Mouse (Mus musculus) monocyte, adult 2 months (primary cell): ENCODE results near the gene Hoxa2.

Experiments
- DNase-seq, 2 experiments: peaks; one replicate each; pipeline ENCODE4 v3.0.0; 2022; ENCODE audit warnings: low spot score in 2 of 2, low read depth in 1 of 2

The Hoxa2 gene

DNA sequence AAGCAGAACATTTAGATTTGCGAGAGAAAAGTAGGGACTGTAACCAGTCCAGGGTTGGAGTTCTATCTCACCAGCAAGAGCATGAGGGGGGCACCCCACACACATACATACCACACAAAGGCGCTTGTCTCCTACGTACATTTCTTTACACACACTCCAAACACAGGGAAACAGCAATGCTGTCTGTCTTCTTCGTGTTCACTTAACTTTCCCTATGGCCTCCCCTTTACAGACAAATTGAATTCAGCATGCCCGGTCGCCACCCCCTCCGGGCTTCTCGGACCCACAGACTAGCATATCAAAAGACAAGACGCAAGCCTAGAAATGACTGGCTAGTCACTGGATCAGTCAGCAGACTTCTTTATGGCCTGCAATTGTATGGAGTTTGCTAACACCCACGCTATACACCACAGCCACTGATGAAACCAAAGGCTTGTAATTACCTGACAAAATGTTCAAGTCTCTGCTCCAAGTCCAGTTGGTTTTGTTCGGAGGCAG is 15.6 kb upstream of the Hoxa2 start:
- DNase-seq = no peak

DNA sequence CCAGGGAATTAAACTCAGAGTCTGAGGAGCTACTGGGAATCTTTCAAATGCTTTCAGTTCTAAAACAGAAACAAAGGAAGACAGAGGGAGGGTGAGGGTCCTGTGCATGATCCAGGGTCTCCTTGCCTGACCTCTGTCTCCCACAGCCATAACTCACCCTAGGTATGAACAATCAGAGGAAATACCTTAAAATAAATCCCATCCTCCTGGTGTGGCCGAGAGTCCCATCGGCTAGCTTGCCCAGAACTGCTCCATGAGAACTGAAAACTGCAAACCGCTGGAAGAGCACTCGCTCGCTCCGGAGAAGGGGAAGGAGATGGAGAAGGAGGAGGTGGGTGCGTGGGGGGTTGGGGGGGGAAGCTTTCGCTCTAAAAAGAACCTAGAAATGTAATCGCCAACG is 15.1 kb upstream of the Hoxa2 start:
- no peak for DNase-seq

DNA sequence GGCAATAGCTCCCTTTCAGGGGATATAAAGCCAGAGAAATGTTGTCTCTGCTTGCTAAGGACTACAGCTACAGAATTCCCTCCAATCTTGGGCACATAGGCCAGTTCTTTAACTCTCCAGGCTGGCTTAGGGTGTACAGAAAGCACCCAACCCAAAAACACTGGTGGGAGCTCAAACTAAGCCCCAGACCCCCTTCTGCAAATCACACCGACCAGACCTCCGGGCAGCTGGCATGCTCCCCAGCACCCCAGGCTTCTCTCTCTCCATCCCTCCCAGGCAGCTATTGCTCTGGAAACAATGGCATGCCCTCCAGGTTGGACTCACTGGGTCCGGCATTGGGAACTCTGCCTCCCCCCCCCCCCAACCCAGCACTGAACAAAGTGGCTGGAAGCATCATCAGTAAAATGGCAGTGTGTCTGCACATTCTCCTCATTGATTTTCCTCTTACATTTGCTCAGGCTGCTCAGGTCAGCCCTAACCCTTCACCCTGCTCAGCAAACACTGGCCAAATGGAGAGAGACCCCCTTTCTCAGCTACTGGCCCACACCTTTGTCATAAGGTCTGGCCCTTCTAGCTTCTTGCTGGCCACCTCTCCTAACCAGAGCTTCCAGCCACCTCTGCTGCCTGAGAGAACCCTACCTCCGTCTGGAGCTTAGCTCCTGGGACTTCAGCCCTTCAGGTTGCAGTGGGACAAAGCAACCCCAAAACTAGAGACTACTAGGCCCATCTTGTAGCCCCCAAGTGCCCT is 14.5 kb upstream of the Hoxa2 start:
- no peak for DNase-seq

DNA sequence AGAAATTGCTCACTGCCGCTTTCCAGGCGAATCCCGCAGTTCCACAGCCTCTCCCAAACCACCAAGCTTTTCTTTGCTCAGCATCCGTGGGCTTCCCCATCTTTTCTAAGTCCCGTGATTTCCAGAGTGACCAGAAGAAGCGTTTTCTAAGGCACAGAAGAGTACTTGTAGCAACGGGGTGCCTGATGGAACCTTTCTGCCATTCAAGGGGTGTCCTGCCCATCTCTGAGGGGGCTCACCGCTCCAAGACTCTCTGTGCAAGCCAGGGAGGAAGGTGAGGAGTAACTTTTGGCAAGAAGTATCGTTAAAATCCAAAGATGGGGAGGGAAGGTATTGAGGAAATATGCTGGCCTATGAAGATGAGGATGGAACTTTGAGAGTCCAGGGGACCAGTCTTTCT is 13.2 kb upstream of the Hoxa2 start:
- DNase-seq = no peak

DNA sequence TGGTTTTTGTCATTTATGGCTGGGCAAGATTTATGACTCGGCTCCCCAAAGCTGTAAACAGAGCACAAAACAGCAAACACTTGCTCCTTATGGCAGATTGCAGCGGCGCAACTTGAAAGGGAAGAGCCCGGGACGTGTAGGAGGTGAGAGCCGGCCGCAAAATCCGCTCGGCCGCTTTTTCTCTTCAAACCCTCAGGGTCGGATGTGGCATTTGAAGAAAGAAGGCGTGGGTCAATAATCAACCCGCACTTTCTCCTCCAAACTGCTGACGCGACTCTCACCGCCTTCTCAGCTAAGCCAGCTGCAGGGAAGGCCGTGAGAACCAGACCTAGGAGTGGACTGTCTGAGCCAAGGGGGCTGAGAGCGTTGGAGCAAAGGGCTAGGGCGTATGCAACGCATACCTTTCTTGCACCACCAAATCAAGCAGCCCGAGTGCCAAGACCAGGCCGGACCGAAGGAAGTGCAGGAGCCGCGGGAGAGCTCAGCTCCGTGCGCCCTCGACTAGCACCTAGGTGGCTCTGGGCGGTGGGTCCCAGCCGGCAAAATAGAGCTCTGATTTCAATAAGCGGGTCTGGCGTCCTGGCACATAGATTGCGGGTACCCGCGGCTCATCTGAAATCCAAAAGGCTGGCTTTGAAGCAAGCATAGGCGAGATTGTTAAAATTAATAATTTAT is 12.6 kb upstream of the Hoxa2 start, which contains the start of gene 5730596B20Rik:
Gene 5730596B20Rik, plus strand, starts transcription at position 438 of the 675 bp plus-strand sequence.
- DNase-seq = no peak

DNA sequence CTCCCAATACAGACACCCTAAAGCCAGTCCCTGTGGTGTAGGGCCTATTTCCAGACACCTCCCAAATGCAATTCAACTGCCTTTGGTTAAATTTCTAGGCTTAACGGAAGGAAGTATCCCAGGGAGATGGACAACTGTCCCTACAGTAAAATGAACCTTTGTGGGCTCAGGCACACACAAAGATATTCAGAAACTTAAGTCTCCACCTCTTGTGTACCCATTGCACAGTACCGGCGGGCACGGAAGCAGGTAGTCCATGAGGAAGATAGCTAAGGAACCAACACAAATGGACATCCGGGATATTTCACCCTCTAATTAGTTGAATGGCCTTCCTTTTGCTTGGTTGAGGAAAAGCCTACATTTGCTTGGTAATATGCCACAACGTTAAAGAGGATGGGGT is 11.8 kb upstream of the Hoxa2 start:
- DNase-seq = no peak

DNA sequence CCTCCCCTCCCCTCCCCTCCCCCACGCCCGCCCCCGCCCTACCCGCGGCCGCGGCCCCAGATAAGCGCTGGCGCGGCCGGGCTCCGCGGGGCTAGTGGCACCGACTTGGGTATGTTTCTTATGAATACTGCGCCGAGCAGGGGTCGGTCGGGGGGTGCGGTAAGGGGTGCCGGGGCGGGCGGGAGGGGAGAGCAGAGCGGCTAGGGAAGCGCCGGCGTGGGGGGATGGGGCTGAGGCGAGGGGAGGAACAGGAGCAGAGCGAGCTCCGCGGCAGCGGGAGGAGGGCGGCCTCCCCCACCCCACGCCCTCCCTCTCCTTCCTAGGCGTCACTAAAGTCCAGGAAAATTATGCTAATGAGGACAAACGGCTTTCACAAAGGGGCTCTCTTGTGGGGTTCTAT is 11.2 kb upstream of the Hoxa2 start:
- no peak for DNase-seq

DNA sequence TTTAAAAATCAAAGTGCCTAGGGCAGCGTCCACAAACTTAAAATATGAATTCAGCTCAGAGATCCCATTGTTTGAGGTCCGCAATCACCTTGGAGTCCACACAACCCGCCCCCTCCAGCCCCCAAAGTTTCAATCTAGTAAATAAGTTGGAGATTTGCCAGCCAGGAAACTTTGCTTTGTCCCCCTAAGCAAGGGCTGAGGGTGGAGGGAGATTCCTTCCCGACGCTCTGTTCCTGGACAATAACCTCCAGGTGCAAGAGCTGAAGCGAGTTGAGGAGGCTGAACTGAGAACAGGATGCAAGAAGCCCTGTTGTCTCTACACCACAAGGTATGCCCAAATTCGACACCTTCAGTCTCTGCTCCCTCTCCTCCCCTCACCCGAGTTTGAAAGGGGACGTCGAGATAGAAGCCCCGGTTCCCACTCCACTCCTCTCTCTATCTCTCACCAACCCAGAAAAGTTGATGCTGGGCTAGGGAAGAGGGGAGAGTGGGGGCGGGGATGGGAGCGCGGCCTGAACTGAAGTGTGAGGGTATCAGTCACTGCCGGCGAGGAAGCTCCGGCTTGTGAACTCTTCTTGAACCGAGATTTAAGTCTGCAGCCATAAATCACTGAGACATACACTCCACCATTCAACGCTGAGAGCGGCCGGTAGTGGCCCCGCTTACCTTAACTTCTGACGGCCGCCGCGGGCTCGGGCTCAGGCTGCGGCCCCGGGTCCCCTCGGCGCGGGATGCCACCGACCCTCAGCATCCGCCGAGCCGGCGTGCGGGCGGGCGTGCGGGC is 10.5 kb upstream of the Hoxa2 start:
- DNase-seq = no peak

DNA sequence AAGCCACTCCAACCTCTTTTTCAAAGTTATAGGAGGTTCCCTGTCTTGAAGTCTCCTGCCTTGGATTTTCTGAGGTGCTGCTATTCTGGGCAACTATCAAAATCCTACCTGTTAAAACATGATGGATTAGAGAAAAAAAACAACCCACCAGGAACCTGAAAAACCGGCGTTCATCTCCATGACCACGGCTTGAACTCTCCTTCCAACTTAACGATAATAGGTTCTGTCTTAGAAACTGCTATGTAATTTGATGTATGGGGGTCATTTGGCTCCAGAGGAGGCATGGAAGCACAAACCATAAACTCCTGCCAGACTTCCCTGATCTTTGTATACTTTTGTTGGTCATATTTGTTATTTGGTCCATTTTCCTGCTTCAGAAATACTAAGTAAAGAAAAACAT is 9.0 kb upstream of the Hoxa2 start:
- no peak for DNase-seq

DNA sequence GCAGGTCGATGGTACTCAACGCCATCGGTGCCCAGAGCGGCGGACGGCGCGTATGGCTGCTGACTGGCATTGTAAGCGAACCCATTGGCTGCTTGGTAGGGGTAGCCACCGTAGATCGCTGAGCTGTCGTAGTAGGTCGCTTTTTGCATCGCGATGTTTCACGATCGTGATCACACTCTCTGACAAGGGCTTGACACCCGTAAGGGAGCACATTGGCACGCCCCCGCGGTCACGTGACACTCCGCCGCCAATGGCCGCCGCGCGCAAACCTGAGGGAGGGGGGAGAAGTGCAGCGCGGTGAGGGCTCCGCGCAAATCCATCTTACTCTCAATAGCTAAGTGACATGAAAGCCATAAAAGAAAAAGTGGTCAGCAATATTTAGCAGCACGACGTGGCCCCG is 7.9 kb upstream of the Hoxa2 start:
- no peak for DNase-seq

DNA sequence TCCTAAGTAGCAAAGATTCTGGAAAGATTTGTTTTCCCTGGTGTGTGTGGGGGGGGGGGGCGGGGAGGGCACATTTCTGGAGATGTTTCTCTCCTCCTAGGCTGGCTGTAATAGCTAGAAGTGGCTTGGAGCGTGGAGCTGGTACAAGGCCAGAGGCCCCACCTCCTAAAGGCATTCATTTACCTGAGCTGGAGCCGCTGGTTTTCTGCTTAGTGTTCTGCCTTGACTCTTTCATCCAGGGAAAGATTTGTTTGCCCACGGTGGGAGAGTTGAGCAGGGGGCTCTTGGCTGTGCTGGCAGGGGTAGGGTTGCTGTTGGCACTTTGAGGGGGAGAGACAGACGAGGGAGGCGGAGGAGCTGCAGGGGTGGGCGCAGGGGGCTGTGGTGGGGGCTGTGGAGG is 7.3 kb upstream of the Hoxa2 start:
- DNase-seq = no peak

DNA sequence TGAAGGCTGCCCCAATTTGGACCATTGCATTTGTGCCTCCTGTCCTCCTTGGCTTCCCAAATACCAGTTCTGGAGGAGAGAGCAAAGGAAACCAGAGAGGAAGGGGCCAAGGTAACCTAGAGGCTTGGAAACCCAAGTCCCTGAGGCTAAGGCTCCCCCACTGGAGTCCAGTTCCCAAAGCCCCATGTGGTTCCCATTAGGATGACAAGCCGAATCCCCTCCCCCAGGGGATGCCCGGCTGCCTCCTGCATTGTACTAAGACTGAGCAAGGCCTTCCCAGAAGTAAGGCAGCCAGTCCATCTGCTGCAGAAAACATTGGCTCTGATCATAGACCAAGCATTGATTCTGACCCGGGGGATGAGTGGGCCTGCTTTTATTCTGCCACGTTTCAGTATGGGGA is 6.7 kb upstream of the Hoxa2 start:
- DNase-seq = no peak

DNA sequence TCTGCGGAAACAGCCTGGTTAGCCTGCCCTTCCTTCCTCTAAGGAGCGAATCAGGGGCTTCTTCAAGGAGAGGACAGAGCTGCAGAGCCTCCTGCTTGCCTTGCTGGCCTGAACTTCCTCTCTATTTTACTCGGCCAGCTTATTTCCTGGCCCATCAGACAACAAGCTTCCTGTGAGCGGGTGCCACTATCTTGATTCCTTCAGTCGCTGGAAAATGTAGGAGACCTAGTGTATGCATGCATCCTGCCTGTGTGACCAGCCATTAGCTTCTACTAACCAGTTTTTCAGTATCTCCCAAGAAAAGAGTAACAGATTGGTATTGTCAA is 6.2 kb upstream of the Hoxa2 start:
- no peak for DNase-seq

DNA sequence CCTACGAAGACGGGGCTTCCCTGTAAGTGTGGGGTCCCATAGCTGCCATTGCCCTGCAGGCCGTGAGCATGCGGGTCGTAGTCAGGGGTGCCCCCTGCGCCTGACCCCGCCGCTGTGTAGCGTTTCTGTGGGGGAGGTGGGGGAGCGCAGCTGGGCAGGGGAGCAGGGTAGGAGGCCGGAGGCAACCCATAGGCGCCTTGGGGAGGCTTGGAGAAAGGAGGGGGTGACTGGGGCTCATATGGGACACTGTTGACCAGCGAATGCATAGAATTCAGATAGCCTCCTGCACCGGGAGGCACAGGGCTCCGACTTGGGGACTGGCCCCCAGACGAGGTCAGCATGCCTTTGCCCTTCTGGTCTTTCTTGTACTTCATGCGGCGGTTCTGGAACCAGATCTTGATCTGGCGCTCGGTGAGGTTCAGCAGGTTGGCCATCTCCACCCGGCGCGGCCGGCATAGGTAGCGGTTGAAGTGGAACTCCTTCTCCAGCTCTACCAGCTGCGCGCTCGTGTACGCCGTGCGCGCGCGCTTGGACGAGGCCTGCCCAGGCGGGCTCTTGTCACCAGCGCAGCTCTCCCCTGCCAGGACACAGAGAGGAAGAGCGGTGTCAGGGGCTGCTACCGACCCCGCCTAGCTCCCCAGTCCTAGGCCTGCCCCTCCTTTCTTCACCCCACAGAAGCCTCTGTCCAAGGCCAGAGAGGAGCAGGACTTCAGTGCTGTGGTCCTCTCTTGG is 5.7 kb upstream of the Hoxa2 start:
- DNase-seq = no peak

DNA sequence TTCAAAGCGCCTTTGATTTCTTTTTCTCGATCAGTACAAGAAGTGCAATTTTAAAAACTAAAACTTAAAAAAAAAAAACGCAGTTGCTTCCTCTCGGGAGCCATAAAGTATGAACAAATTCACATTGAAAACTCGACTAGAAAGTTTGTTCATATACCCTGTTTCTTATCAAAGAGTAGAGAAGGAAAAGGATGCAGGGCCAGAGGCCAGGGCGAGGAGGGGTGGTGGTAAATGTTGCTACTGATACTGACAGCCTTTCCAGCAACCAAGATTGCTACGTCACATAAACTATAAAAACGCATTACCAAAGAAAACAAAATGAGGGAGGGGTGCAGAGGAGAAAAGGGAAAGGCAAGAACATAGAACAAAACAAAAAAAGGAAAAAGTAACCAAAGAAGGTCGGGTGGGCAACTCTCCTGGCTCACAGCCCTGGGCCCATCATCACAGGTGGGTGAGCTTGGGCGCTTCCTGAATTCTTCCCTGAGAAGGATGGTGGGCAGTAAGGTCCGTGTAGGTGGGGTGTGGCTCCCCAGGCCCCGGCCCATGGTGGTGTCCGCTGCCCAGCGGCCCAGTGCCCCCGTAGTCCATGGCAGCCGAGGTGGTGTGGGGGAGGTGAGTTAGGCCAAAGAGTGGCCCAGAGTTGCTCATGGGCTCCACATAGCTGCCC is 5.0 kb upstream of the Hoxa2 start:
- DNase-seq = no peak

DNA sequence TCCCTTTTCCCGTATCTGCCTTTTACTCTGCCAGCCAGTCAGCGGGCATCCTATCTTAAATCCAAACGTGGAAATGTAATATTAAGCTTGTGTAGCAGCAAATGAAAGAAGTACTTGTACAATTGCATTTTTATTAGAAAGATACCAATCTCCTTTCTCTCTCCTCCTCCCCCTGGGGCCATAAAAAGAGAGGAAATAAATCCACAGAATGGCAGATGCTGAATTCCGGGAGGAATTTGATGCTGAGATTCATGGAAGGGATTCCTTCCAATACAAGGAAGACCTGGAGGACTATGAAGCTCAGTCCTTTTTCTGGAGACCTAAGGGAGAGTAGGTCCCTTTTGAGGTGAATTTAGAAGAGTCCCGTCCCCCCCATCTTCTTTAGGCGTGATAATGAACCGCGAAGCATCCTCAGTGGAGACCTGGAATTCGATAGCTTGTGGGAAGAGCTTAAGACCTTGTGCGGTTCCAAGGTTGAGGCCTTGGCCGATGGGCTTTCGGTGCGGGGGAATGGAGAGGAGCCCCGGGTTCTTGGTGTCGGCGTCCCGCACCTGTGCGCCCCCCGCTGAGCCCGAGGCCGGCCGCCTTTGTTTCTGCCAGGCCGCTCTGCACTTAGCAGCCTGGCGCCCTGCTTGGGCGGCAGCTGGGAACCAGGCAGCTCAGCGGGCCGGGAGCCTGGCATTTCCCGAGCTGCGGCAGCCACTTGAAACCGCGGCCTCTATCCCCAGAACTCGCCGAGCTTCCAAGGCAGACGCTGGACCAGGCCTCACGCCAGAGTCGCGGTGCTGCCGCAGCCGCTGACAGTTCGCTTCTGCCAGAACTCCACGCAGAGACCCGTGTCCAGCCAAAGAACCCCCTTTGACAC is 3.8 kb upstream of the Hoxa2 start:
- no peak for DNase-seq

DNA sequence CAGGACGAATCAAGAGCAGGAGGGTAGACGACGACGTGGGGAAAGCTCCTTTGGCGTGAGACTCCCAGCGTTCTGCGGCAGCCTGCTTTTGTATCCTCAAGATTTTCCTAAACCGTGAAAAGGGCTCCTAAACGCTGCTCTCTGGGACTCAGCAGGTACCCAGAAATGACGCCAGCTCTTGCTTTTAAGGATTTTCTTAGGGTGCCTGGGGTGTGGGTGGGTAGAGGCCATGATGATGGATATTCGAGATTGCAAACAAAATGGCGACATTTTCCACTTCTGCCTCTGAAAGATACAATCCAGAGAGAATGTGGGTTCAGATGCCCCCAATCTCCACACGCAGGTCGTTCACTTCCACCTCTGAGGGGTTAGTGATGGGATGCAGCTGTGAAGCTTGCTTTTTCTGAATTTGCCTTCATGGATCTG is 3.1 kb upstream of the Hoxa2 start:
- DNase-seq = no peak

DNA sequence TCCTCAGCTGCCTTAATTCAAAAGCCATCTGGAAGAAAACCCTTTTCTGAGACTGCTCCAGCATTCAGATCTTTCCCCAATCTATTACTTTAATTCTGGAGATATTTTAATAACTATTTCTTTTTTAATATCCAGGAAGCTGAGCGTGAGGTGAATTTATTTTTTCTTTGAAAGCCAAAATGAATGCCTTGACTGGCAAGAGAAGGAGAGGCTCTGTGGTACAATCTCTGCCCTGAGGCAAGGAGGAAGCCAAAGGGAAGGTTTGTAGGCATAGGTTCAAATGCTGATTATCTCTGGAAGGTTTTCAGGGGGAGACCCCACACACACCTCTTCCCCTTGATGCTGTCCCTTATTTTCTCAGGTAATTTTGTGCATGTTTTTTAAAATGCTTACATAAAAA is 2.5 kb upstream of the Hoxa2 start:
- no peak for DNase-seq

DNA sequence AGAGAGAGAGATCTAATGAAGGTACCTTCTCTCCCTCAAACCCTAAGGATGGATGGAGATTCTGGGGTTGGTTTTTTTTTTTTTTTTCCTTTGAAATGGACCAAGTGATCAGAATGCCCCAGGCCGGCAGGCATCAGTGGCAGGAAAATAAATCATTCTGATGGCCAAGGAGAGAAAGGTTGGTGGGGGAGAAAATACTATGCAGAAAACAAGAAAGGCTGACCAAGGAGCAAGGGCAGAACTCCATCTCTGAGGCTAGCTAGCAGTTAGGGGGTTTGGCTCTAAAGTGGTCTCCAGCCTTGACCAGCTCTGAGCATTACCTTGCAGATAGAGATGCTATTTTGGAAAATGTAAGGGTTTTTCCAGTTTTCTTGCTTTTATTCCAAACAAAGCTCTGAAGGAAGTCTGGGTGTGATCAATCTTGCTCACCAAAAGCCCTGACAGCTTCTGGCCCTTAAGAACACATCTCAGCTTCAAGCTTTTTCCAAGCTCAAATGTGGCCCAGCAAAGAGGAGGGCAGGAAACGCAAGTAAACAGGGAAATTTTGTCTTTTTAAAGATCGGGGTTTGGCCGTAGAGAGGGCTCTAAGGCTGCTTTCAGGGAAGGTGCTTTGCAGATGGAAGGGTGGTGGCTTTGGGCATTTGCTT is 1.9 kb upstream of the Hoxa2 start:
- no peak for DNase-seq
